Mouse (Mus musculus): Measurements from ENCODE around the gene Trak1. TPM values are rescaled to one million over a fixed set of nuclear protein-coding genes. Genes with fewer than 3 reads are reported as not detected.

The Trak1 gene
- polyA plus RNA-seq, 1 experiment from 2014 or later, result 32.9 TPM

DNA sequence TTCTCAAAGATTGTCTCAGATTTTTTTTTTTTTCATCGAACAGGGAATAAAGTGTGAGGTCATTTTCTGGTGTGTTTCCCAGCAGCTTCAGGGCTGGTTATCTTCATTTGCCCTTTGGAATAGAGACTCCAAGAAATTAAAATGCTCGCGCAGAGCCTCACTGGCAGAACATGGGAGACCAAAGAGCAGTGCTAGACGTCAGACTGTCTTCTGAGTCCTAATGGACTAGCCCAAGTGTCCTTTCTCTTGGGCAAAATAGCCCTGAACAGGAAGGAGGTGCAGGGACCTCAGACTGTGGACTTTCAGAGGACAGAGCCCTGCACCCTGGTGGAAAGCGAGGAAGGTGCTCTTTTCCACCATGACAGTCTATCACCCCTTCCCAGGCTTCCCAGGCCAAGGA is 217.2 kb downstream of the Trak1 start:
- WGBS (ENCODE audit: missing documents), result 88% methylated on average over 5 of the region's 5 CpGs
- no peak overlapping the region for H3K27ac ChIP-seq
- H3K4me3 ChIP-seq (ENCODE audit: inconsistent target), result no peak overlapping the region
- H3K36me3 ChIP-seq (ENCODE audit: inconsistent target), result no peaks in the 10 kb centered on the region
- no peaks in the 10 kb centered on the region for H3K79me2 ChIP-seq (ENCODE audit: inconsistent target)

DNA sequence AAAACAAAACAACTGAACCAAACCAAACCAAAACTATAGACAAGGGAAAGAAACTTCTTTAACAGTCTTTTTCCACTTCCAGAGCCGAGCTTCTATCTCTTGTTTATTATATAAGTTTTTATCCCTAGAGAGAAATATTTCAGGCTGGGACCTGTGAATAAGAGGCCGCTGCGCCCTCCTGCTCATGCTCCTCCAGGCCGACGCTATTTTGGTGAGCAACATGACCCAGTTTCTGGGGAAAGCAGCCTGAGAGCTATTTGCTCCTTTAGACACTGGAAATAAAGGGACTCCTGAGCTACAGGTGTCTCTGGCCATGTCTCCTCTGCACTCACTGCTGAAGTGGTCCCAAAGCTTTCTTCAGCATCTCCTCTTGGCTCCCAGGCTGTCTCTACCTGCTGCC is 222.7 kb downstream of the Trak1 start:
- Histone ChIP-seq H3K4me3 (ENCODE audit: inconsistent target) (no peak overlapping the region), H3K36me3 (ENCODE audit: inconsistent target) (no peaks in the 10 kb centered on the region), H3K79me2 (ENCODE audit: inconsistent target) (no peaks in the 10 kb centered on the region), H3K27ac (no peak overlapping the region)
- 89% methylated on average over 5 of the region's 5 CpGs for WGBS (ENCODE audit: missing documents)

Other genes starting within 250 kb of the Trak1 start
- gene Ulk4, start 20.3 kb upstream of the Trak1 start, polyA plus RNA-seq (2018), result 0.25 to 2.2 TPM (median 1.1 TPM) in 3 replicates
- gene Cck, start 198.2 kb downstream of the Trak1 start, polyA plus RNA-seq (2018), result 2.6 TPM in 1 of 3 replicates, not detected in the others

Data from macrophage (primary cell).